Mouse (Mus musculus) heart, adult 9 months (tissue): ENCODE measurements around the gene Gm49342.

Source experiments
- DNase-seq, 2 experiments: peaks; one replicate each; pipeline ENCODE4 v3.0.0; 2022; ENCODE audit warnings: low spot score in 2 of 2

The Gm49342 gene

DNA sequence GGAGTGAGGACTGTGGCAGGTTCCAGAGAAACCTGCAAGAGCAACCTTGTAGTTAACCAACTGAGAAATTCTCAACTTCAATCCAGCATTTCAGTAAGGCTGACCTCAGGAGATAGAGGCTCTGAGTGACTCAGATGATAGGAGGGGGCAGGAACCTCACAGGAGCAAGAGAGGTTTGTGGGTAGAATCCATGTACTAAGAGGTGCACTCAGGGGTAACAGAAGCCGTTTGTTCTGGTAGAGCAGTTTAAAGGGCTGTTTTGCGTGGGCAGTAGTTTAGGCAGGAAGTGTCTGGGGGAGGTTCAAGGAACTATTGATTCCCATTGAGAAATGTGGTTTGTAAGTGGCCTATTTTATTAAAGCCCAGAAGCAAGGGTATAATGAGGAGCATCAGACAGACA, 36.9 kb downstream of the Gm49342 start:
- DNase-seq = no peak

DNA sequence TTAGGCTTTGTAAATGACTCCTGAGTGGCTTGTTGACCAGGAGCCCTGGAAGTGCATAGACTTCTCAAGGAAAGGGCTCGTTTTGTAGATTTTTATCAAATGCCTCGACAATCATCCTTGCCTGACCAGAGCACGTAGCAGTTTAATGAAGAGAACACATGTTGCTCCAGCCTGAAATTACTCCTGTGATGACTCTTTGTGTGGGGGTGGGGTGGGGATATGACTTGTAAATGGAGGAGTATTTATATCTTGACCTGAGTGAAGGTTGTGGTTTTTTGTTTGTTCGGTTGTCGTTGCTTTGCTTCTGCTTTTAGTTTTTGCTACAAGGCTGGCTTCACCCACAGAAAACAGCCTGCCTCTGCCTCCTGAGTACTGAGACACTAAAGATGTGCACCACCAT, 37.5 kb downstream of the Gm49342 start:
- peak; percentile 47 to 73 for DNase-seq

DNA sequence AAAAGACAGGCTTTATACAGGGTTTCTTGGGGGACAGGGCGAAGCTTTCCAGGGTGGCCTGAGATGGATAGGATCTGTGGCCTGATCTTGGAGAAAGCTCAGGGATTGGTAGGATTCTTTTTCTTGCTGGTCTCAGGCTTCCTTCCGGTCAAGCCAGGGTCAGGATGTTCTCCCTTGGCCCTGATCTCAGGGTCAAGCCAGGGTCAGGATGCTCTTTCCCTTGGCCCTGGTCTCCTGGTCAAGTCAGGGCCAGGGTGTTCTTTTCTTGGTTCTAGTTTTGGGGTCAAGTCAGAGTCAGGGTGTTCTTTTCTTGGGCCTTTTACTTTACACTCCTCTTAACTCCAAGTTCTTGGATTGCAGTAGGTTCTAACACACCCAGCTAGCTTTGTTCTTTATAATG, 43.4 kb downstream of the Gm49342 start:
- DNase-seq = peak in 1 of 2 experiments; percentile 69

DNA sequence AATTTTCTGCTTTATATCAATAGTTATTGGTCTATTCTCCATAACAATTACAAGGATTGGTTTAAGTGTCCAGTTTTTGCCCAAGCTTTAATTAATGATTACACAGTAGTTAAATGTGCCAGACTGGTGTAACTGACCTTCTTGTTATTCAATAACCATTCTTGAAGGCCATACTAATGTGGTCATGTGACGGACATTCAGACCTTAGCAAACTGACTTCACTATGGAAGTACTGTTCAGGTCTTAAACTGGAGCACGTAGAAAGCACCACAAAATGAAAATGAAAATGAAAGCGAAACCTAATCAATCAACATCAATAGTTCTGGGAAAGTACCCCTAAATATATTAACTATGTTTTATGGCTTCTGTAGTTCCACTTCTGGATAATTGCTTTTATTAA, 46.7 kb downstream of the Gm49342 start:
- no peak for DNase-seq

DNA sequence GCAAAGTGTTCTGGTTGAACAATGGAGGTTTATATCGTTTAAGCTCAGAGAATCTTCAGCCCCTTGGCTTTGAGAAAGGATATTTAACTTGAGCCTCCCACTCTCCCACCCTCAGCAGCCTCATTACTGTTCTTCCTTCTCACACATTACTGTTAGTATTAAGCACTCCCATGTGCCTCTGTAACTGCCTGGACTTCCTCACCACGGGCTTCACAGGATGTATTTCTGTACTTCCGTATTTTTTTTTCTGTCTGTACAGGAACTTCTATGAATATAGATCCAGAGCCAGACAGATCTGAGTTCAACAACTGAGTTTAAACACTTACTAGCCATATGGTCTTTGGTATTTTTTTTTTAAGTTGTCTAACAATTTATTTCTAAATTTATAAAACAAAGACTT, 52.8 kb downstream of the Gm49342 start:
- DNase-seq = peak in 1 of 2 experiments; percentile 49

DNA sequence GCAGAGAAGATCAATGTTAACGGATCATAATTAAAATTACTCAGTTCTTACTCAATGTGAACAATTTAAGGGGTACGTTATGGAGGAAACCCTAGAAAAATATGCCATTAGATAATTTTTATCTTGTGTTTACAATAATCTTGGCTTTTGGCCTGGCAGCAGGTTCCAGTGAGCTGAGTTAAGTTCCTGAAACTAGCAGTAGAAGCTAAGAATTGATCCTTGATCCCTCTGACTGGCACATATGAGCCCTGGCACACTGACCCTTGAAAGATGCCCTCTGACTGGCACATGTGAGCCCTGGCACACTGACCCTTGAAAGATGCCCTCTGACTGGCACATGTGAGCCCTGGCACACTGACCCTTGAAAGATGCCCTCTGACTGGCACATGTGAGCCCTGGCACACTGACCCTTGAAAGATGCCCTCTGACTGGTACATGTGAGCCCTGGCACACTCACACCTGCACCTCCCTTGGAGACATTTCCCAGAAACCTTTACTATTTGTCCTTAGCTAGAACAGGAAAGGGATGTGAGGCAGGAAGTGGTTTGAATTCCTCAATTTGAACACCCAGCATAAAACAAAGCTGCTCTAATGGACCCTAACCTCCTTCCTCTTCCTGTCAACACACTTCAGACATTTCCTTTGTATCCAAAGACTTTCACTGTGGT, 53.8 kb downstream of the Gm49342 start:
- DNase-seq = peak; percentile 51 to 84

DNA sequence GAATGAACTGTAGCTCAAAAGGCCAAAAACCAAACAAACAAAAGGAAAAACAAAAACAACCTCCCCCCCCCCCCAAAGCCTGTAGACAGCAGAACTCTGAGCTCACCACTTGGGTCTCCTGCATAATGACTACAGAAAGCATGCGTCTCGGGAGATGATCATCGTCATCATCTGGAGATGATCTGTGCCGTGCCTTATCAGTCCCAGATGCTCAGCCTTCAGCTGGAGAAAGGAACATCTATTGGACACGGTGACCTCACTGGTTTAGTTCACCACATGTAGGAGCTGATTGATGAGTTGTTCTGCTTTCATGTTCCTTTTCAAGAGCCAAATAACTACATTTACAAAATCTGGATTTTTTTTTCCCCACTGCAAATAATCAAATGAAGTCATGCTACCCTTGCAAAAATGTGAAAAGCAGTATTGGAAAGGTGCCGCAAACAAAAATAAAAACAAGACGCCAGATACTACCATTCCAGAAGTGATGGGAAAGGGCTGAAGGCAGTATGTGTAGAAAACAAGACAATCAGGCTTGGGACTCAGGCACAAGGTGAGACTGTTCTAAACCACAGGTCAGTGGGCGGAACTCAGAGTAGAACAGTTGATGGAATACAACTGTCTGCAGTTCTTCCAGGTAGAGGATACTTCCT, 63.0 kb downstream of the Gm49342 start, which contains the start of gene Rnase10:
Gene Rnase10 (plus strand): TSS at position 600 of the 650 bp plus-strand sequence.
- no peak for DNase-seq

DNA sequence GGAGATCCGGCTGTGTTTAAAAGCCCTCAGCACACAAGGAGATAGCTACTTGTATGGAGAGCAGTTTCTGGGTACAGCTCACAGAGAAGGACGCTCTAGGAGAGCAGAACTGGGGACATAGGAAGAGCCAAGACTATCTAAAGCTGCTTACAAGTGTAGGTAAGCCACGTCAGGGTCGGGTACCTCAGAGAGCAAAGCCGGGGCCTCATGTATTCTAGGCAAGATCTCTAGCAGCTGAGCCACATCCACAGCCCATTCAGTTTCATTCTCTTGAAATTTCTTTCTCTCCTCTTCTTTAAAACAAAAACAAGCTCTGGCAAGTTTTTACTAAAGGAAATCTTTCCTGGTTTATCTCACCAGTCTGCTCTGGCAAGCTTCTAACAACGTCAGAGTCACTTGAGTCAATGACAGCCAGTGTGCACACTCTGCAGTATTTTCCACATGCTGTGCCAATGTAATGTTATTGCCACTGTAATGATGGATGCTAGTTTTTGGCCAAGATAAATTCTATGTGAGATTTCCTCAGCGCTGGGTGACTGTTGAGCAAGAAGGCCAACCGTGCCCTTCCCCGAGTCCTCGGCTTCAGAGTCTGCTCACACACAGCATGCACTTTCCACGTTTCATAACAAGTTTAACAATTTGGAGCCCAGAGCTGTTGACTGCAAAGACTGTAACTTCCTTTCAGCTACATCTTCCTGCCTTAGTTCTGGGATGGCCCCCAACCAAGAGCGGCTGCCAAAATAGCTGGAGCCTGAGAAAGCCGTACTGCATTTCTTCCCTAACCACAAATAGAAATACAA, 63.8 kb downstream of the Gm49342 start:
- DNase-seq = peak; percentile 87

DNA sequence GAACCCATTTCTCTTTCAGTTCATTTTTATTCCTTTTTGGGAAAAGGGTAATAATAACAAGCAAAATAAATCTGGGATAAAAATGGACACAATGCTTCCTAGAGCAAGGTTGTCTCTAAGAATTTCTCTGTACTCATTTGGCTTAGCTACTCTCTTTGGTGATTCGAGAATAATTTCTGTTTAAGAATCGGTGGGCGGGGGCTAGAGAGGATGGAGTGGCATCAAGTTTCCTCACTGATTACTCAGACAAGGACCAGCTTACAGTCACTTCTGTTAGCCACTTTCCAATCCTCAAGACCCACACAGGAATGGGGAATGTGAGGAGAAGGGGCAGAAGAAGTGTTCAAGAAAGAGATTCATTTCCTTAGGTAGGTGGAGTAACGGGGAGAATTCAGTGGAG, 64.5 kb downstream of the Gm49342 start:
- no peak for DNase-seq

DNA sequence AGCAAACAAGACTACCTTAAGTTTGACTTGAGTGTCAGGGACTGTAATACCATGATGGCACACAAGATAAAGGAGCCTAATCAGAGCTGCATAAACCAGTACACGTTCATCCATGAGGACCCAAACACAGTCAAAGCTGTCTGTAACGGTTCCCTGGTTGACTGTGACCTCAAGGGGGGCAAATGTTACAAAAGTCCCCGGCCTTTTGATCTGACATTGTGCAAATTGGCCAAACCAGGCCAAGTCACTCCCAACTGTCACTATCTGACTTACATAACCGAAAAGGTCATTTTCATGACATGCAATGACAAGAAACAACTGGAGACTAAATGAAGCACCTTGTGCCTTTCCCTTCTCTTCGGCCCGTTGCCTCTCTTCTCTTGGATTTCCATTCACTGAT, 65.3 kb downstream of the Gm49342 start:
- DNase-seq = no peak
